Mouse (Mus musculus): ENCODE measurements around the gene Zfp958. TPM values are rescaled to one million over a fixed set of nuclear protein-coding genes. Genes with fewer than 3 reads are reported as not detected.

Zfp958 gene
- polyA plus RNA-seq, 1 experiment from 2014 or later: 11.7 TPM

DNA sequence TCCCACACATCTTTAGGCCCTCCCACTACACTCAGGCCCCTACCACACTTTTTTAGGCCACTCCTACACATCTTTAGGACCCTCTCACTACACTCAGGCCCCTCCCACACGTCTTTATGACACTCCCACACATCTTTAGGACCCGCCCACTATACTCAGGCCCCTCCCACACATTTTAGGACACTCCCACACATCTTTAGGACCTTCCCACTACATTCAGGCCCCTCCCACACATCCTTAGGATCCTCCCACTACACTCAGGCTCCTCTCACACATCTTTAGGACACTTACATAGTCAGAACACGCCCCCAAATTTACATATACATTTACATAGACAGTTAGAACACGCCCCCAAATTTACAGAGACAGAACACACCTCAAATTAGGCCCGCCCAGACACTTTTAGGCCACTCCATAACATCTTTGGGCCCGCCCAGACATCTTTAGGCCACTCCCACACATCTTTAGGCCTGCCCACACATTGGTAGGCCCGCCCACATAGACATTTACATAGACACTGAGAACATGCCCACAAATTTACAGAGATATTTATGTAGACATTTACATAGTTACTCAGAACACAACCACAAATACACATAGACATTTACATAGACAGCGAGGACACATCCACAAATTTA is 66.1 kb downstream of the Zfp958 start:
- Histone ChIP-seq H3K36me3 (ENCODE audit: control insufficient read depth, insufficient read depth, low read length) (no peaks in the 10 kb centered on the region), H3K4me1 (ENCODE audit: control insufficient read depth, insufficient read depth, low read length) (no peaks in the 10 kb centered on the region), H3K4me2 (replicated peaks; ENCODE audit: low read depth, low read length) (peak overlapping the region; percentile 28; the same call in 1 of the 2 replicates), H3K27me3 (ENCODE audit: control insufficient read depth, insufficient read depth, low read length) (no peaks in the 10 kb centered on the region), H3K9me3 (ENCODE audit: control insufficient read depth, low read depth, low read length) (no peaks in the 10 kb centered on the region), H3K9ac (replicated peaks; ENCODE audit: low read depth, low read length) (no peak overlapping the region), H3K27ac (ENCODE audit: low read length) (no peak overlapping the region), H3K4me3 (ENCODE audit: low read depth, low read length) (peak overlapping the region; percentile 43)
- WGBS: 81% methylated on average over 8 of the region's 8 CpGs
- no peak; the same call in 1 of the 2 replicates for ATAC-seq (ENCODE audit: insufficient number of reproducible peaks, insufficient read depth, low FRiP score, low read depth)

DNA sequence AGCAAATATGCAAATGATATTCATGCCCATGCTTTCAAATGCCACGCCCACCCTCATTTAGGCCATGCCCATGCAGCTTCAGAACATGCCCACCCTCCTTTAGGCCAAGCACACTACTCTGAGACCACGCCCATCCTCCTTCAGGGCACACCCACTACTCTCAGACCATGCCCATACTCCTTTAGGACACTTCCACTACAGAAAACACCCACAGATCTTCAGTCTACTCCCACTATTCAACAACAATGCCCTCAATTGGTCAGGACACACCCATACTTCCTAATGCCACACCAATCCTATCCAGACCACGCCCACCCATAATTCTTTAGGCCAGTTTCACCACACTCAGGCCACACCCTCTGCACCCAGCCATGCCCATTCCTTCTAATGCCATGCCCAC is 66.8 kb downstream of the Zfp958 start:
- H3K4me1 ChIP-seq (ENCODE audit: control insufficient read depth, insufficient read depth, low read length): no peaks in the 10 kb centered on the region
- WGBS: 94% methylated on average over 3 of the region's 3 CpGs
- H3K4me2 ChIP-seq (replicated peaks; ENCODE audit: low read depth, low read length): no peak overlapping the region
- ATAC-seq (ENCODE audit: insufficient number of reproducible peaks, insufficient read depth, low FRiP score, low read depth): no peak
- no peak overlapping the region for H3K9ac ChIP-seq (replicated peaks; ENCODE audit: low read depth, low read length)
- H3K36me3 ChIP-seq (ENCODE audit: control insufficient read depth, insufficient read depth, low read length): no peaks in the 10 kb centered on the region
- no peaks in the 10 kb centered on the region for H3K27me3 ChIP-seq (ENCODE audit: control insufficient read depth, insufficient read depth, low read length)
- H3K27ac ChIP-seq (ENCODE audit: low read length): no peak overlapping the region
- no peak overlapping the region for H3K4me3 ChIP-seq (ENCODE audit: low read depth, low read length)
- no peaks in the 10 kb centered on the region for H3K9me3 ChIP-seq (ENCODE audit: control insufficient read depth, low read depth, low read length)

Other genes with a start within 250 kb of the Zfp958 start
- gene Cers4, start 120.1 kb upstream of the Zfp958 start, polyA plus RNA-seq (2014; fragmentation: Nextera tagmentation; extraction: Ambion mirVana): 44.6 and 46.2 TPM in 2 replicates
- gene Shcbp1, start 166.4 kb downstream of the Zfp958 start, polyA plus RNA-seq (2014; fragmentation: Nextera tagmentation; extraction: Ambion mirVana): 70.4 and 70.6 TPM in 2 replicates

Data from stomach, embryonic 14.5 days (tissue).